Mouse (Mus musculus): ENCODE measurements around the gene Efl1. TPM values are rescaled to one million over a fixed set of nuclear protein-coding genes. Genes with fewer than 3 reads are reported as not detected.
A peak's percentile ranks its signal among the peaks of the same experiment; 100 is the strongest.
"Not testable (repeated sequence)": the region's sequence is repeated elsewhere in the genome, so short reads cannot be mapped to it uniquely, and the experiment has no call there.

Efl1 gene
- polyA plus RNA-seq, 1 experiment from 2014 or later: 19.4 TPM

- DNase-seq (ENCODE audit: low spot score) (no peak), ATAC-seq (ENCODE audit: insufficient read depth, low FRiP score, low TSS enrichment) (no peak)
- WGBS: 57% methylated on average over 7 of the region's 7 CpGs
- H3K4me2 ChIP-seq (ENCODE audit: low read depth): no peak overlapping the region
- no peak overlapping the region for H3K9ac ChIP-seq (ENCODE audit: low read length)
- H3K27ac ChIP-seq (ENCODE audit: low read depth, low read length): no peak overlapping the region
- no peaks in the 10 kb centered on the region for H3K27me3 ChIP-seq (ENCODE audit: control insufficient read depth, insufficient read depth, low read length)
- no peak overlapping the region for H3K4me3 ChIP-seq (ENCODE audit: low read depth, low read length)
- no peaks in the 10 kb centered on the region for H3K36me3 ChIP-seq (ENCODE audit: control insufficient read depth, insufficient read depth, low read length)
- peaks cover 12% of the 10 kb centered on the region for H3K4me1 ChIP-seq (ENCODE audit: control insufficient read depth, insufficient read depth, low read length)
- no peaks in the 10 kb centered on the region for H3K9me3 ChIP-seq (ENCODE audit: control insufficient read depth, low read length)
Measured at GRCm38 (mm10) chr7:82723151-82723871, 74.9 kb downstream of the Efl1 start.

GRCm38 (mm10) chr7:82724491-82724890, 76.1 kb downstream of the Efl1 start:
- ATAC-seq (ENCODE audit: insufficient read depth, low FRiP score, low TSS enrichment): no peak
- no peaks in the 10 kb centered on the region for H3K27me3 ChIP-seq (ENCODE audit: control insufficient read depth, insufficient read depth, low read length)
- no peaks in the 10 kb centered on the region for H3K36me3 ChIP-seq (ENCODE audit: control insufficient read depth, insufficient read depth, low read length)
- H3K4me3 ChIP-seq (ENCODE audit: low read depth, low read length): no peak overlapping the region
- H3K9me3 ChIP-seq (ENCODE audit: control insufficient read depth, low read length): no peaks in the 10 kb centered on the region
- H3K4me2 ChIP-seq (ENCODE audit: low read depth): no peak overlapping the region
- H3K27ac ChIP-seq (ENCODE audit: low read depth, low read length): no peak overlapping the region
- no peak overlapping the region for H3K9ac ChIP-seq (ENCODE audit: low read length)
- DNase-seq (ENCODE audit: low spot score): no peak
- WGBS: 47% methylated on average over 3 of the region's 3 CpGs
- peaks cover 12% of the 10 kb centered on the region for H3K4me1 ChIP-seq (ENCODE audit: control insufficient read depth, insufficient read depth, low read length)

GRCm38 (mm10) chr7:82725006-82725636, 76.7 kb downstream of the Efl1 start:
- H3K36me3 ChIP-seq (ENCODE audit: control insufficient read depth, insufficient read depth, low read length): no peaks in the 10 kb centered on the region
- no peaks in the 10 kb centered on the region for H3K9me3 ChIP-seq (ENCODE audit: control insufficient read depth, low read length)
- ATAC-seq (ENCODE audit: insufficient read depth, low FRiP score, low TSS enrichment): no peak
- peaks cover 12% of the 10 kb centered on the region for H3K4me1 ChIP-seq (ENCODE audit: control insufficient read depth, insufficient read depth, low read length)
- H3K9ac ChIP-seq (ENCODE audit: low read length): no peak overlapping the region
- DNase-seq (ENCODE audit: low spot score): no peak
- H3K4me2 ChIP-seq (ENCODE audit: low read depth): no peak overlapping the region
- no peak overlapping the region for H3K4me3 ChIP-seq (ENCODE audit: low read depth, low read length)
- 0 out of 2 replicates have a peak overlapping the region, but pooled peaks have one; percentile 10 for H3K27ac ChIP-seq (ENCODE audit: low read depth, low read length)
- no peaks in the 10 kb centered on the region for H3K27me3 ChIP-seq (ENCODE audit: control insufficient read depth, insufficient read depth, low read length)
- 50% methylated on average over 5 of the region's 5 CpGs for WGBS

GRCm38 (mm10) chr7:82725741-82726450, 77.5 kb downstream of the Efl1 start:
- Histone ChIP-seq H3K36me3 (ENCODE audit: control insufficient read depth, insufficient read depth, low read length) (no peaks in the 10 kb centered on the region), H3K4me2 (ENCODE audit: low read depth) (no peak overlapping the region), H3K9me3 (ENCODE audit: control insufficient read depth, low read length) (no peaks in the 10 kb centered on the region), H3K4me1 (ENCODE audit: control insufficient read depth, insufficient read depth, low read length) (peaks cover 12% of the 10 kb centered on the region), H3K9ac (ENCODE audit: low read length) (no peak overlapping the region), H3K27me3 (ENCODE audit: control insufficient read depth, insufficient read depth, low read length) (no peaks in the 10 kb centered on the region), H3K27ac (ENCODE audit: low read depth, low read length) (0 out of 2 replicates have a peak overlapping the region, but pooled peaks have one; percentile 10), H3K4me3 (ENCODE audit: low read depth, low read length) (no peak overlapping the region)
- ATAC-seq (ENCODE audit: insufficient read depth, low FRiP score, low TSS enrichment) (no peak), DNase-seq (ENCODE audit: low spot score) (peak; percentile 14)
- 54% methylated on average over 14 of the region's 14 CpGs for WGBS

GRCm38 (mm10) chr7:82727066-82727465, 78.7 kb downstream of the Efl1 start:
- Histone ChIP-seq H3K27ac (ENCODE audit: low read depth, low read length) (no peak overlapping the region), H3K9me3 (ENCODE audit: control insufficient read depth, low read length) (no peaks in the 10 kb centered on the region), H3K4me3 (ENCODE audit: low read depth, low read length) (no peak overlapping the region), H3K36me3 (ENCODE audit: control insufficient read depth, insufficient read depth, low read length) (no peaks in the 10 kb centered on the region), H3K9ac (ENCODE audit: low read length) (no peak overlapping the region), H3K4me2 (ENCODE audit: low read depth) (no peak overlapping the region), H3K27me3 (ENCODE audit: control insufficient read depth, insufficient read depth, low read length) (no peaks in the 10 kb centered on the region), H3K4me1 (ENCODE audit: control insufficient read depth, insufficient read depth, low read length) (peaks cover 12% of the 10 kb centered on the region)
- WGBS: 38% methylated on average over 5 of the region's 5 CpGs
- no peak for DNase-seq (ENCODE audit: low spot score)
- no peak for ATAC-seq (ENCODE audit: insufficient read depth, low FRiP score, low TSS enrichment)

- not testable (repeated sequence) for DNase-seq (ENCODE audit: low spot score); H3K9me3 ChIP-seq (ENCODE audit: control insufficient read depth, low read length); H3K4me3 ChIP-seq (ENCODE audit: low read depth, low read length); H3K4me1 ChIP-seq (ENCODE audit: control insufficient read depth, insufficient read depth, low read length); H3K36me3 ChIP-seq (ENCODE audit: control insufficient read depth, insufficient read depth, low read length); H3K27me3 ChIP-seq (ENCODE audit: control insufficient read depth, insufficient read depth, low read length); H3K9ac ChIP-seq (ENCODE audit: low read length); ATAC-seq (ENCODE audit: insufficient read depth, low FRiP score, low TSS enrichment); H3K4me2 ChIP-seq (ENCODE audit: low read depth); H3K27ac ChIP-seq (ENCODE audit: low read depth, low read length)
- 88% methylated on average over 5 of the region's 8 CpGs for WGBS
Measured at GRCm38 (mm10) chr7:82729009-82729408, 80.6 kb downstream of the Efl1 start.

GRCm38 (mm10) chr7:82733118-82733517, 84.7 kb downstream of the Efl1 start:
- H3K9ac ChIP-seq (ENCODE audit: low read length): no peak overlapping the region
- no peaks in the 10 kb centered on the region for H3K9me3 ChIP-seq (ENCODE audit: control insufficient read depth, low read length)
- no peak overlapping the region for H3K4me2 ChIP-seq (ENCODE audit: low read depth)
- H3K4me1 ChIP-seq (ENCODE audit: control insufficient read depth, insufficient read depth, low read length): no peaks in the 10 kb centered on the region
- ATAC-seq (ENCODE audit: insufficient read depth, low FRiP score, low TSS enrichment): no peak
- H3K4me3 ChIP-seq (ENCODE audit: low read depth, low read length): no peak overlapping the region
- no peaks in the 10 kb centered on the region for H3K36me3 ChIP-seq (ENCODE audit: control insufficient read depth, insufficient read depth, low read length)
- no peaks in the 10 kb centered on the region for H3K27me3 ChIP-seq (ENCODE audit: control insufficient read depth, insufficient read depth, low read length)
- no peak overlapping the region for H3K27ac ChIP-seq (ENCODE audit: low read depth, low read length)
- no peak for DNase-seq (ENCODE audit: low spot score)
- 54% methylated on average over 5 of the region's 5 CpGs for WGBS

- no peak for DNase-seq (ENCODE audit: low spot score)
- 74% methylated on average over 6 of the region's 6 CpGs for WGBS
- H3K27ac ChIP-seq (ENCODE audit: low read depth, low read length): no peak overlapping the region
- H3K27me3 ChIP-seq (ENCODE audit: control insufficient read depth, insufficient read depth, low read length): no peaks in the 10 kb centered on the region
- no peak overlapping the region for H3K9ac ChIP-seq (ENCODE audit: low read length)
- no peaks in the 10 kb centered on the region for H3K4me1 ChIP-seq (ENCODE audit: control insufficient read depth, insufficient read depth, low read length)
- H3K4me2 ChIP-seq (ENCODE audit: low read depth): no peak overlapping the region
- H3K36me3 ChIP-seq (ENCODE audit: control insufficient read depth, insufficient read depth, low read length): no peaks in the 10 kb centered on the region
- no peaks in the 10 kb centered on the region for H3K9me3 ChIP-seq (ENCODE audit: control insufficient read depth, low read length)
- ATAC-seq (ENCODE audit: insufficient read depth, low FRiP score, low TSS enrichment): no peak
- no peak overlapping the region for H3K4me3 ChIP-seq (ENCODE audit: low read depth, low read length)
Measured at GRCm38 (mm10) chr7:82733995-82734394, 85.6 kb downstream of the Efl1 start.

All from neural tube, embryonic 11.5 days (tissue).